Mouse (Mus musculus): ENCODE results near the gene Skida1.

Gene Skida1

DNA sequence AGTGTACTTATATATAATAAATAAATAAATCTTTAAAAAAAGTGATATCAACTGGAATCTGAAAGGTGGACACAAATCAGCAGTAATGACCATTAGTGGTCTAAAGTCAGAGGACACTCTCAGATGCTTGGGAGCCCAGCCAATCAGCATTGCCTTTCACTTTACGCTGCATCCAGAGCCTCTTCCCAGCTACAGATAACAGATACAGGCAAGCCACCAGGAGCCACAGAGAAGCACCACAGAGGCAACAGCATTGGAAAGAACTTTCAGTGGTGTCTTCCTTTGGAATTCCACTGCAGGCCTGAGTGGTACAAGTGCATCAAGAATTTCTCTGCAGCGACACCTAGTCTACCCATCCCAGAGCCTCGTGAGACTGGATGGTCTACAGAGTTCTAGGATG, 36.0 kb downstream of the Skida1 start:
- DNase-seq = no peak

DNA sequence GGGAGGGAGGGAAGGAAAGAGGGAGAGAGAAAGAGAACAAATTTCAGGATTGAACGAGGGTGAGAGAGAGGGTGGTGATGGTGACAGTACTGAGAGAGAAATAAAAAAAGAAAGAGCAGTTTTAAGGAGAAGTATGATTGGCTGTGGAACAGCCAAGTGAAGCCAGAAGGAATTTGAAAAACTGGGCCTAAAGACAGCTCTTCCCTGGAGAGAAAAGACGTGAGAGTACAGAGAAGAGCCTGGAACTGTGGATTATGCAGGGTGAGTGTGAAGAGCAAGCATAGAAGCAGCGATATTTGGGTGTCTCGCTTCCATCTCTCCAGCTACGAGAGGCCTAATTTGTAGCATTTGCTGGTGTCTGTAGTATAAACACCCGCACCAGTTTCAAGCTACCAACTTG, 37.6 kb downstream of the Skida1 start:
- DNase-seq = no peak

DNA sequence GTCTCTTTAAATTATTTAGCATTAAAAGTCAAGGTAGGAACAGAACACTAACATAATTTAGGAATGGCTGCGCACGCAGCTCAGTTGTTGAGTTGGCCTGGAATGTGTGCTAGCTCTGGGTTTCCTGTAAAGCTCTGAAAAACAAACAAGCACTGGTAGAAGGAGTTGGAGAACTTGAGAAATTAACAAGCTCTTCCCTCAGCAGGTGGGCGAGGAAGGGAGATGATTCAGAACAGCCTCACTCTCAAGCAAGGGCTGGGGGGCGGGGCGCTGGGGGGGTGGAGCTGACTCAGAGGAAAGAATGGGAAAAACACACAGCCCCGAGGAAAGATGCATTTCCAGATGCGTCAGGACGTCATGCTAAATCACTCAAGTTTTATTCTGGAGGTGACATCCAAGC, 43.7 kb downstream of the Skida1 start:
- DNase-seq = no peak

DNA sequence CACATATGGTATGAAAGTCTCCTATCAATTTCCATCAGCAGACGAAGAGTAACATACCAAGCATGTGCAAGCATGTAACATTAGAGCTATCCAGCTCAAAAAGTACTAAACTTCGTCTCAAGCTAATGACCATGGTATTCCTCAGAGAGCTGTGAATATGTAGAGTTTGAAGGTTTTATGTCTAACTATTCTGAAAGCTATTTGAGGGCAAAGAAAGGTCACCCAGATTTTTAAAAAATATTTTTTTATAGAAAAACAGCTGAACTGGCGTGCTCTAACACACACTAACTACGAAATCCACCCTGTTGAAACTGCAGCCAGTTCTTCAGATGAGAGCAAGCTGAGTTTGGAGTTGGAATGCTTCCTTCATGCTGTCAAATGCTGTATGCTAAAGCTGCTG, 44.6 kb downstream of the Skida1 start:
- peak; percentile 37 for DNase-seq

DNA sequence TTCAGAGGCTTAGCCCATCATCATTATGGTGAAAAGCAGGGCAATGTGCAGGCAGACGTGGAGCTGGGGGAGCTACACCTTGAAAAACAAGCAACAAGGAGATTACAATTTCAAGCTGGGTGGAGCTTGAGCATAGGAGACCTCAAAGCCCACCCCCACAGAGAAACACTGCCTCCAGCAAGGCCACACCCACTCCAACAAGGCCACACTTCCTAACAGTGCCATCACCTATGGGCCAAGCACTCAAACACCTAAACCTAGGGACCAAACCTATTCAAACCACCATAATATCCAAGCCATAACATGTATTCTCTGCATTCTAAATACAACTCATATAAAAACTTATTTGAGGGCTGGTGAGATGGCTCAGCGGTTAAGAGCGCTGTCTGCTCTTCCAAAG, 46.5 kb downstream of the Skida1 start:
- DNase-seq = no peak

DNA sequence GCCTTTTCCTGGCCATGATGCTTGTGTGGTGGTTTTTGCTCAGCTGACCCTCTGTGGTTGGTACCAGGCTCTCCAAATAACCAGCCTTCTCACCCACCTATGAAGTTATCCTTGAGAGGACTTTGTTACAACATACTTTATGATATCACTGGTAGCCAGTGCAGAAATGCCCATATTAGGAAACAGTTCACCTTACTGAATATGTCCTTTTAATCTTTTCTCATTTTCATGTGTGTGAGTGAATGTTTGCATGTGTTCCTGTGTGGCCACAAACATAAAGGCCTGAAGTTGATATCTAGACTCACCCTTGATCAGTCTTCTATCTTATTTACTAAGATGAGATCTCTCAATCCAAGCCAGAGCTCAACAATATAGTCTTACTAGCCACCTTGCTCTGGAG, 52.0 kb downstream of the Skida1 start, which contains the start of gene H2al2a:
Gene H2al2a, minus strand, starts transcription at position 101 of the 400 bp plus-strand sequence.
- DNase-seq = no peak
